Mouse (Mus musculus) liver, embryonic 15.5 days (tissue): ENCODE results near the gene Slc1a7. TPM values are rescaled to one million over a fixed set of nuclear protein-coding genes. Genes with fewer than 3 reads are reported as not detected.
A peak's percentile ranks its signal among the peaks of the same experiment; 100 is the strongest.

Source experiments
- ATAC-seq: fragments of 200-750 bp; cut with Nextera tagmentation; 2 replicates; pipeline ENCODE4 v1.8.0; 2017; ENCODE audit warnings: moderate number of reproducible peaks, mild to moderate bottlenecking, moderate library complexity; ENCODE audit not compliant: insufficient read depth
- H3K27ac ChIP-seq: fragments of 300-500 bp; sonication (generic); replicated peaks from 2 replicates; pipeline ENCODE4 v1.5.1; 2015; ENCODE audit warnings: mild to moderate bottlenecking, inconsistent platforms
- H3K27me3 ChIP-seq: fragments of 300-500 bp; sonication (generic); 2 replicates; pipeline ENCODE4 v1.6.1; 2015; ENCODE audit warnings: mild to moderate bottlenecking, inconsistent platforms
- H3K36me3 ChIP-seq: fragments of 300-500 bp; sonication (generic); replicated peaks from 2 replicates; pipeline ENCODE4 v1.6.1; 2015; ENCODE audit warnings: moderate library complexity, mild to moderate bottlenecking, inconsistent platforms
- H3K4me1 ChIP-seq: fragments of 300-500 bp; sonication (generic); replicated peaks from 2 replicates; pipeline ENCODE4 v1.6.1; 2015; ENCODE audit warnings: inconsistent platforms
- H3K4me2 ChIP-seq: fragments of 300-500 bp; sonication (generic); 2 replicates; pipeline ENCODE4 v1.6.1; 2015; ENCODE audit warnings: moderate library complexity, mild to moderate bottlenecking, inconsistent platforms
- H3K4me3 ChIP-seq: fragments of 300-500 bp; sonication (generic); replicated peaks from 2 replicates; pipeline ENCODE4 v1.5.1; 2015; ENCODE audit warnings: mild to moderate bottlenecking, inconsistent platforms
- H3K9ac ChIP-seq: fragments of 300-500 bp; sonication (generic); 2 replicates; pipeline ENCODE4 v1.6.1; 2015; ENCODE audit warnings: moderate library complexity, mild to moderate bottlenecking, inconsistent platforms
- H3K9me3 ChIP-seq: fragments of 300-500 bp; sonication (generic); replicated peaks from 2 replicates; pipeline ENCODE4 v1.6.1; 2016; ENCODE audit warnings: inconsistent platforms
- WGBS: fragments of 180-500 bp; shearing (Covaris S2); methylation state at CpG from one replicate; pipeline ENCODE4 v1.1.7; 2015; ENCODE audit warnings: mixed read lengths; ENCODE audit not compliant: insufficient replicate concordance; 5-methylcytosine and 5-hydroxymethylcytosine counted together
- polyA plus RNA-seq: library from polyadenylated mRNA; unstranded; fragments of >200 nt; fragmentation: Nextera tagmentation; extraction: Ambion mirVana; gene quantifications from 2 replicates; pipeline ENCODE4 v1.2.1, GENCODE M21; 2015

Gene Slc1a7
- not detected in 2 replicates for polyA plus RNA-seq

GRCm38 (mm10) chr4:107967966-107968682 lies at the start of gene Slc1a7:
Gene Slc1a7, plus strand, starts transcription at chr4:107968332.
- Histone ChIP-seq H3K4me2 (no peak within 1 kb of the TSS), H3K27ac (no peak within 1 kb of the TSS), H3K9me3 (no peaks in the 10 kb centered on the region), H3K27me3 (no peaks in the 10 kb centered on the region), H3K9ac (no peak within 1 kb of the TSS), H3K4me1 (no peaks in the 10 kb centered on the region), H3K4me3 (no peak within 1 kb of the TSS), H3K36me3 (no peaks in the 10 kb centered on the region)
- ATAC-seq = no peak
- WGBS = 66% methylated on average over 16 of the region's 16 CpGs

DNA sequence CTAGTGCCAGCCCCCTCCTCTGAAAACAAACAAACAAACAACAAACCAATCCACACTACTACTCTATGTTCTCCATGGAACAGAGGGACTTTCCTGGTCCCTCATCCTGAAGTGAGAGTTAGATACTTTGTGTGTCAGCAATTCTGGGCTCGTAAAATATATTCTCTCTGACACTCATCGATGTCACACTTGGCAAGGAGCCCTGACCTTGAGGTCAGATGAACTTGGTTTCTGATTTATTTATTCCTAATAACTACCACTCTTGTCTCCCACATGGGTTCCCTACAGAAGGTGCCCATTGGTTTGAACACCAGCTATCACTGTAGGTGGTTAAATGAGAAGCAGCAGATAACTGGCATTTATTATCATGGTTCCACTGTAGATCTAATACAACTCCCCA lies 47.8 kb upstream of the Slc1a7 start:
- Histone ChIP-seq H3K9ac (no peak overlapping the region), H3K27me3 (no peaks in the 10 kb centered on the region), H3K36me3 (0 out of 2 replicates have a peak, but pooled peaks cover 4% of the 10 kb centered on the region), H3K27ac (no peak overlapping the region), H3K4me3 (no peak overlapping the region), H3K9me3 (no peaks in the 10 kb centered on the region), H3K4me1 (peaks cover 40% of the 10 kb centered on the region), H3K4me2 (no peak overlapping the region)
- 78% methylated on average over 2 of the region's 2 CpGs for WGBS
- no peak for ATAC-seq

DNA sequence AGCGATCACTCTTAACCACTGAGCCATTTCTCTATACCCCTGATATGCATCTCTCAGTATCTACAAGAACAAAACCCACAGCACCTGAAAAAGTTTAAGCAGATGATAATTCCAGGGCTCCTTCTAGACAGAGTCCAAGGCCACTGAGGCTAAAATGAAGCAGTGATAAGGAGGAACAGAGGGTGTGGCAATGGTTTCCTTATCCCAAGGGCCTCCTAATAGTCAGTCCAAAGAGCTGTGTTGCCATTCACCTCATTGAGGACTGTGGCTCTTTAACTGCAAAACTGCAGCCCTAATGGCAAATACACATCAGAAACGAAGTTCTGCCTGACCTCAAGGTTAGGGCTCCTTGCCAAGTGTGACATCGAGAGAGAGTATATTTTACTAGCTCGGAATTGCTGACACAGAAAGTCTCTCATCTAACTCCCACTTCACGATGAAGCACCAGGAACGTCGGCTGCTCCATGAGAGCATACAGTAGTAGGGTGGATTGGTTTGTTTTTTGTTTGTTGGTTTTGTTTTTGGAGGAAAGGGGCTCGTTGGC lies 46.9 kb upstream of the Slc1a7 start:
- Histone ChIP-seq H3K9me3 (no peaks in the 10 kb centered on the region), H3K9ac (no peak overlapping the region), H3K4me3 (peak overlapping the region; percentile 76; the same call in 1 of the 2 replicates), H3K4me1 (peaks cover 40% of the 10 kb centered on the region), H3K4me2 (peak overlapping the region; percentile 85), H3K36me3 (0 out of 2 replicates have a peak, but pooled peaks cover 4% of the 10 kb centered on the region), H3K27me3 (no peaks in the 10 kb centered on the region), H3K27ac (peak overlapping the region; percentile 81; the same call in 1 of the 2 replicates)
- no peak for ATAC-seq
- WGBS = 53% methylated on average over 8 of the region's 8 CpGs

DNA sequence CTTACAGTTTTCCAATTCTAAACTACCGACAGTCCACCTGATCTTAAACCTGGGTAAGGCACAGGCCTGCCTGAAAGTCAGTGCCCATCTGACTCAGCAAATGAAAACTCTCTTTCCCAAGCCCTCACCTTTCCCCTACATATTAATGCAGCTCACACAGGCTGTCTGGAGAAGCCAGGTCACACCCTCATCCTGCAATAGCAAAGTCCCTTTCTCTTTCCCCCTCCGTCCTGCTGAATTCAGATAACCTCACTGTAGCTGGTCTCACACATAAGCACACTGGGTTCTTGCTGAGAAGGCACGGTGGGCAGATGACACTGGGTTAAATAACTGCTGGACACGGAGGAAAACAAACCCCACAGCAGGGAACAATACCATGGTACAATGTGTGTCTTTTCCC lies 46.2 kb upstream of the Slc1a7 start:
- H3K36me3 ChIP-seq = 0 out of 2 replicates have a peak, but pooled peaks cover 4% of the 10 kb centered on the region
- peak; percentile 26; the same call in 1 of the 2 replicates for ATAC-seq
- H3K9me3 ChIP-seq = no peaks in the 10 kb centered on the region
- peaks cover 40% of the 10 kb centered on the region for H3K4me1 ChIP-seq
- H3K27ac ChIP-seq = peak overlapping the region; percentile 81
- WGBS = 23% methylated on average over 4 of the region's 4 CpGs
- no peaks in the 10 kb centered on the region for H3K27me3 ChIP-seq
- peak overlapping the region; percentile 76 for H3K4me3 ChIP-seq
- H3K4me2 ChIP-seq = peak overlapping the region; percentile 85
- peak overlapping the region; percentile 2; the same call in 1 of the 2 replicates for H3K9ac ChIP-seq

- 1% methylated on average over 38 of the region's 38 CpGs for WGBS
- H3K4me1 ChIP-seq = peaks cover 48% of the 10 kb centered on the region
- peak within 1 kb of the TSS; percentile 76 for H3K4me3 ChIP-seq
- peak within 1 kb of the TSS; percentile 79 for H3K9ac ChIP-seq
- peak within 1 kb of the TSS; percentile 85 for H3K4me2 ChIP-seq
- ATAC-seq = peak; percentile 90
- H3K27ac ChIP-seq = peak within 1 kb of the TSS; percentile 81
- no peaks in the 10 kb centered on the region for H3K9me3 ChIP-seq
- 0 out of 2 replicates have a peak, but pooled peaks cover 4% of the 10 kb centered on the region for H3K36me3 ChIP-seq
- no peaks in the 10 kb centered on the region for H3K27me3 ChIP-seq
These were observed 44.9 kb upstream of the Slc1a7 start, which contains the start of gene Cpt2 for GRCm38 (mm10) chr4:107923145-107923802. Gene Cpt2, minus strand, starts transcription at chr4:107923610.

GRCm38 (mm10) chr4:107923803-107924194 lies 44.3 kb upstream of the Slc1a7 start:
- Histone ChIP-seq H3K36me3 (0 out of 2 replicates have a peak, but pooled peaks cover 4% of the 10 kb centered on the region), H3K4me3 (peak overlapping the region; percentile 76), H3K9me3 (no peaks in the 10 kb centered on the region), H3K4me2 (peak overlapping the region; percentile 85), H3K9ac (no peak overlapping the region), H3K4me1 (peaks cover 53% of the 10 kb centered on the region), H3K27me3 (no peaks in the 10 kb centered on the region), H3K27ac (peak overlapping the region; percentile 57)
- WGBS = 36% methylated on average over 7 of the region's 7 CpGs
- ATAC-seq = no peak

- H3K4me2 ChIP-seq = peak overlapping the region; percentile 4; the same call in 1 of the 2 replicates
- peak; percentile 19; the same call in 1 of the 2 replicates for ATAC-seq
- no peaks in the 10 kb centered on the region for H3K36me3 ChIP-seq
- peaks cover 21% of the 10 kb centered on the region for H3K4me1 ChIP-seq
- no peaks in the 10 kb centered on the region for H3K9me3 ChIP-seq
- WGBS = 43% methylated on average over 2 of the region's 2 CpGs
- H3K9ac ChIP-seq = no peak overlapping the region
- H3K27me3 ChIP-seq = no peaks in the 10 kb centered on the region
- H3K27ac ChIP-seq = no peak overlapping the region
- no peak overlapping the region for H3K4me3 ChIP-seq
These were observed 39.9 kb upstream of the Slc1a7 start for GRCm38 (mm10) chr4:107928269-107928668.

DNA sequence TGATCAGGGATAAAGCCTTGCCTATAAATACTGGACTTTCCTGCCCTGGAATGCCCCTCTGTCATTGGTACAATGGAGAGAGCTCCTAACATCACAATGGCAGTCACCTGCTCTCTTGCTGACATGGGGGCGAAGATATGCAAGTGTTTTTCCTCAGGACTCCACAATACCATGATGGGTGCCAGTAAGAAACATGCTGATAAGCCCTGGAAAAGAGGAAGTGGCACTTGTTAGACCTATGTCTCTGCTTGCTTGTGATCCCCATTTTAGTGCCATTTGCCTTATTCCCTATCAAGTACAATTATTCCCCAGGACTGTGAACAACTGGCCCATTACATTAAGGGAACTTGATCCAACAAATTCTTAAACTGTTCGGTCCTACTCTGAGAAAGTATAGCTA lies 39.4 kb upstream of the Slc1a7 start:
- H3K27ac ChIP-seq = no peak overlapping the region
- no peak overlapping the region for H3K4me3 ChIP-seq
- H3K9me3 ChIP-seq = no peaks in the 10 kb centered on the region
- no peaks in the 10 kb centered on the region for H3K36me3 ChIP-seq
- no peak overlapping the region for H3K9ac ChIP-seq
- no peaks in the 10 kb centered on the region for H3K27me3 ChIP-seq
- H3K4me2 ChIP-seq = peak overlapping the region; percentile 4; the same call in 1 of the 2 replicates
- ATAC-seq = no peak
- WGBS = 60% methylated on average over 2 of the region's 2 CpGs
- peaks cover 22% of the 10 kb centered on the region for H3K4me1 ChIP-seq

GRCm38 (mm10) chr4:107931453-107931852 lies 36.7 kb upstream of the Slc1a7 start:
- WGBS = 73% methylated on average over 3 of the region's 3 CpGs
- H3K9me3 ChIP-seq = no peaks in the 10 kb centered on the region
- no peak for ATAC-seq
- H3K36me3 ChIP-seq = no peaks in the 10 kb centered on the region
- H3K27me3 ChIP-seq = no peaks in the 10 kb centered on the region
- no peak overlapping the region for H3K27ac ChIP-seq
- H3K9ac ChIP-seq = no peak overlapping the region
- H3K4me1 ChIP-seq = peaks cover 21% of the 10 kb centered on the region
- no peak overlapping the region for H3K4me3 ChIP-seq
- no peak overlapping the region for H3K4me2 ChIP-seq

- H3K27ac ChIP-seq = no peak overlapping the region
- H3K9me3 ChIP-seq = no peaks in the 10 kb centered on the region
- H3K27me3 ChIP-seq = no peaks in the 10 kb centered on the region
- WGBS = 63% methylated on average over 8 of the region's 8 CpGs
- ATAC-seq = no peak
- H3K4me2 ChIP-seq = no peak overlapping the region
- H3K9ac ChIP-seq = no peak overlapping the region
- H3K4me1 ChIP-seq = peaks cover 14% of the 10 kb centered on the region
- H3K36me3 ChIP-seq = no peaks in the 10 kb centered on the region
- no peak overlapping the region for H3K4me3 ChIP-seq
These were observed 34.9 kb upstream of the Slc1a7 start for GRCm38 (mm10) chr4:107933239-107933638.

- H3K27me3 ChIP-seq = no peaks in the 10 kb centered on the region
- H3K9me3 ChIP-seq = no peaks in the 10 kb centered on the region
- peaks cover 7% of the 10 kb centered on the region; the same call in 1 of the 2 replicates for H3K4me1 ChIP-seq
- WGBS = 18% methylated on average over 3 of the region's 3 CpGs
- H3K4me2 ChIP-seq = no peak overlapping the region
- no peak overlapping the region for H3K9ac ChIP-seq
- no peak overlapping the region for H3K4me3 ChIP-seq
- ATAC-seq = no peak
- no peak overlapping the region for H3K27ac ChIP-seq
- H3K36me3 ChIP-seq = no peaks in the 10 kb centered on the region
These were observed 32.9 kb upstream of the Slc1a7 start for GRCm38 (mm10) chr4:107935254-107935653.
